Mouse (Mus musculus): ENCODE measurements around the gene Col12a1. TPM values are rescaled to one million over a fixed set of nuclear protein-coding genes. Genes with fewer than 3 reads are reported as not detected.

Col12a1 gene
- polyA plus RNA-seq (2012; rRNA removed), result 4.7 and 5.0 TPM in 2 replicates

- TF ChIP-seq CTCF (IDR thresholded peaks at IDR 0.05; ENCODE audit: control insufficient read depth, insufficient read depth, insufficient replicate concordance, low read depth, low read length), result no peak
- TF ChIP-seq POLR2A (IDR thresholded peaks at IDR 0.05; ENCODE audit: control insufficient read depth, low read depth, low read length), result no peak
- Histone ChIP-seq H3K36me3 (ENCODE audit: control insufficient read depth, insufficient read depth, low read length) (no peaks in the 10 kb centered on the region), H3K27ac (ENCODE audit: control insufficient read depth, insufficient read depth, low read depth, low read length) (no peak within 1 kb of the TSS), H3K4me1 (ENCODE audit: control insufficient read depth, insufficient read depth, low read length) (peaks cover 20% of the 10 kb centered on the region), H3K4me3 (ENCODE audit: control insufficient read depth, low read depth, low read length) (peak within 1 kb of the TSS; percentile 56), H3K27me3 (ENCODE audit: control insufficient read depth, insufficient read depth, low read length) (peaks cover 7% of the 10 kb centered on the region; the same call in 1 of the 2 replicates)
Measured at GRCm38 (mm10) chr9:79718481-79719370, at the start of gene Col12a1. Col12a1 (minus strand) TSS chr9:79718831.

DNA sequence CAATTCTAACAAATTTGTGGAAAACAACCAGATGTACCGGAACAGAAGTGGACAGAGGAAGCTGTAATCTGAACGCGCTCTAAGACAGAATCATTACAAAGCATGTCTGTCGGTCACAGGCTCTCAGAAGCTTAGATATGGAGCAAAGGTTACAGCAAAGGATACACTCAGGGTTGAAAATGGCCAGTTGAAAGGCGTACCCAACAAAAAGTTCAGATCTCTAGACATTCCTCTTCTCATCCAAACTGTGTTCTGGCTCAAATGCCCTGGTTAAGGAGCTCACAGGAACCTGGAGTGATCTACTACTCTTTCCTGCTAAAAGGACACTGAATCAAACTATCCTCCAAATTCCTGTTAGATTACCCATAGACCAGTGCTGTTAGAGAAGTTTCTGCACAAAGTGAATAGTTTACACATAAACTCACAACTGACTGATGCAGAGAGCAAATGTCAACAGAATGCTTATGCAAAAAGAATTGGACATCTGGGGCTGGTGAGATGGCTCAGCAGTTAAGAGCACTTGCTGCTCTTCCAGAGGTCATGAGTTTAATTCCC is 48.4 kb upstream of the Col12a1 start:
- H3K36me3 ChIP-seq (ENCODE audit: control insufficient read depth, insufficient read depth, low read length), result no peaks in the 10 kb centered on the region; the same call in 1 of the 2 replicates
- H3K27ac ChIP-seq (ENCODE audit: control insufficient read depth, insufficient read depth, low read depth, low read length), result no peak overlapping the region
- no peaks in the 10 kb centered on the region for H3K4me1 ChIP-seq (ENCODE audit: control insufficient read depth, insufficient read depth, low read length)
- H3K4me3 ChIP-seq (ENCODE audit: control insufficient read depth, low read depth, low read length), result no peak overlapping the region
- no peak for TF ChIP-seq POLR2A (IDR thresholded peaks at IDR 0.05; ENCODE audit: control insufficient read depth, low read depth, low read length)
- TF ChIP-seq CTCF (IDR thresholded peaks at IDR 0.05; ENCODE audit: control insufficient read depth, insufficient read depth, insufficient replicate concordance, low read depth, low read length), result no peak
- H3K27me3 ChIP-seq (ENCODE audit: control insufficient read depth, insufficient read depth, low read length), result no peaks in the 10 kb centered on the region

DNA sequence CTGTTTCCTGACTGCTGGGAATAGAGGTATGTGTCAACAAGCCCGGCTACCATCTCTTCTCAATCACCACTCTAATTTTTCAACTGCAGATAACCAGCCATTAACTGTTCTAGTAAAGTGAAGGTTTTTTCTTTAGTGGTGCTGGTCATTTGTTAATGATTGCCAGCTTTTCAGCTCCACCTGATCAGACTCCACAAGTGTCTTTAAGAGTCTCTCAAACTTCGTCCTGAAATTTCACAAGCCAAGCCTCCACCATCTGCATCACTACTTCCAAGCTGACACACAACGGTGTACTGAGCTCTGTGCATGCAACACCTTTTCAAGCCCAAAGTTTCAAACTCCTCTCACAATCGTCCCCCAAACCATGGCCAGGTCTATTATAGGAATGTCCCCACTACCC is 46.7 kb upstream of the Col12a1 start:
- Histone ChIP-seq H3K4me1 (ENCODE audit: control insufficient read depth, insufficient read depth, low read length) (no peaks in the 10 kb centered on the region), H3K27ac (ENCODE audit: control insufficient read depth, insufficient read depth, low read depth, low read length) (no peak overlapping the region)

GRCm38 (mm10) chr9:79762519-79762918 is 43.9 kb upstream of the Col12a1 start:
- TF ChIP-seq POLR2A (IDR thresholded peaks at IDR 0.05; ENCODE audit: control insufficient read depth, low read depth, low read length) (no peak), CTCF (IDR thresholded peaks at IDR 0.05; ENCODE audit: control insufficient read depth, insufficient read depth, insufficient replicate concordance, low read depth, low read length) (no peak)
- H3K4me1 ChIP-seq (ENCODE audit: control insufficient read depth, insufficient read depth, low read length), result no peaks in the 10 kb centered on the region
- H3K27ac ChIP-seq (ENCODE audit: control insufficient read depth, insufficient read depth, low read depth, low read length), result no peak overlapping the region
- H3K27me3 ChIP-seq (ENCODE audit: control insufficient read depth, insufficient read depth, low read length), result no peaks in the 10 kb centered on the region
- no peaks in the 10 kb centered on the region for H3K36me3 ChIP-seq (ENCODE audit: control insufficient read depth, insufficient read depth, low read length)
- H3K4me3 ChIP-seq (ENCODE audit: control insufficient read depth, low read depth, low read length), result no peak overlapping the region

More for the DNA sequence above, 46.7 kb upstream of the Col12a1 start:
- no peak for TF ChIP-seq CTCF (IDR thresholded peaks at IDR 0.05; ENCODE audit: control insufficient read depth, insufficient read depth, insufficient replicate concordance, low read depth, low read length)
- TF ChIP-seq POLR2A (IDR thresholded peaks at IDR 0.05; ENCODE audit: control insufficient read depth, low read depth, low read length), result no peak
- no peak overlapping the region for H3K4me3 ChIP-seq (ENCODE audit: control insufficient read depth, low read depth, low read length)
- H3K36me3 ChIP-seq (ENCODE audit: control insufficient read depth, insufficient read depth, low read length), result no peaks in the 10 kb centered on the region
- H3K27me3 ChIP-seq (ENCODE audit: control insufficient read depth, insufficient read depth, low read length), result no peaks in the 10 kb centered on the region

GRCm38 (mm10) chr9:79760076-79760475 is 41.4 kb upstream of the Col12a1 start:
- Histone ChIP-seq H3K27me3 (ENCODE audit: control insufficient read depth, insufficient read depth, low read length) (no peaks in the 10 kb centered on the region), H3K27ac (ENCODE audit: control insufficient read depth, insufficient read depth, low read depth, low read length) (peak overlapping the region; percentile 99), H3K4me1 (ENCODE audit: control insufficient read depth, insufficient read depth, low read length) (no peaks in the 10 kb centered on the region), H3K36me3 (ENCODE audit: control insufficient read depth, insufficient read depth, low read length) (no peaks in the 10 kb centered on the region), H3K4me3 (ENCODE audit: control insufficient read depth, low read depth, low read length) (peak overlapping the region; percentile 100)
- no peak for TF ChIP-seq CTCF (IDR thresholded peaks at IDR 0.05; ENCODE audit: control insufficient read depth, insufficient read depth, insufficient replicate concordance, low read depth, low read length)
- TF ChIP-seq POLR2A (IDR thresholded peaks at IDR 0.05; ENCODE audit: control insufficient read depth, low read depth, low read length), result no peak

DNA sequence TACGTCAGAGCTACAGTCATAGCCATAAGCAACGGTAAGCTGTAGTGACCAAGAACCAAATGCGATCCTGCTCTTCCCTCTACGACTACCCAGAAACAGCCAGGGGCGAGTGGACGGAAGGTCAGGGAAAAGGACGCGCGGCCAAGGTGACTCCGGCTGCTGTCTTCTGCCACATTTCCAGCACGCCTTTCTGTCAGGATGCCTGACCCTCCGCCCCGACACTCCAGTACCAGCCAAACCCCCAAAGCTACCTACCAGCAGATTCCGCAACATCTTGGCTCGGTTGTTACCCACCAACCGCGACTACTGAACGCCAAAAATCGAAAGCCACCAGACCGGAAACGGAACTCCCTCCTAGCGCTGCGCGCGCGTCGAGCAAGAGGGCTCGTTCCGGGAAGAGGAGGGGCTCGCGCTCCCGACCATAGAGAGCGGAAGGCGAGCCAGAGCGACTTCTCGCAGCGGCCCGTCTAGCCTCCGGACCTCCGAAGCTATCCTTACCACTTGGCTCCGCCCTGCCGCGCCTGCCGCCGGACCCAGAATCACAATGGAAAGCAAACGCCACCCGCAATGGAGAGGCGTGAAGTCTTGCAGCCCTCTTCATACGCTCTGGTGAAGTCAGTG is 40.9 kb upstream of the Col12a1 start, which contains the start of gene Cox7a2:
Gene Cox7a2, minus strand, starts transcription at position 494 of the 621 bp plus-strand sequence.
- H3K36me3 ChIP-seq (ENCODE audit: control insufficient read depth, insufficient read depth, low read length), result no peaks in the 10 kb centered on the region
- H3K27ac ChIP-seq (ENCODE audit: control insufficient read depth, insufficient read depth, low read depth, low read length), result peak within 1 kb of the TSS; percentile 99
- H3K27me3 ChIP-seq (ENCODE audit: control insufficient read depth, insufficient read depth, low read length), result no peaks in the 10 kb centered on the region
- TF ChIP-seq POLR2A (IDR thresholded peaks at IDR 0.05; ENCODE audit: control insufficient read depth, low read depth, low read length) (peak; percentile 89), CTCF (IDR thresholded peaks at IDR 0.05; ENCODE audit: control insufficient read depth, insufficient read depth, insufficient replicate concordance, low read depth, low read length) (no peak)
- peak within 1 kb of the TSS; percentile 100 for H3K4me3 ChIP-seq (ENCODE audit: control insufficient read depth, low read depth, low read length)
- H3K4me1 ChIP-seq (ENCODE audit: control insufficient read depth, insufficient read depth, low read length), result no peaks in the 10 kb centered on the region

DNA sequence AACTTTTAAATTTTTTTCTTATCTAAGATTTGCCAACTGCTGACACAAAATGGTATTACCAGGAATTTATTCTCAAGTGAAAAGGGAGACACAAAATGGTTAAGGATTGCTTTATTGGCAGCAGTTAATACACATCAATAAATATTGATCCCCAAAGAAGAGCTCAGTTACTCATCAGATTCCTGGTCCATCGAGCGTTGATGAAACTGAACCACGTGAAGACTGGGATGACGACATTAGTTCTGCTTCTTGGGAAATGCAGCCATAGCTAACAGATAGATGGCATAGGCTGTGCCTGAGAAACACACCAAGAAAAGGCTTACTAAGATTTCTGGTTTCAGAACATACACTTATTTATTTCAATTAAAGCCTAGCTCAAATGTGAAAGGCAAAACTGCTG is 36.7 kb upstream of the Col12a1 start:
- H3K4me1 ChIP-seq (ENCODE audit: control insufficient read depth, insufficient read depth, low read length), result no peaks in the 10 kb centered on the region
- no peaks in the 10 kb centered on the region for H3K27me3 ChIP-seq (ENCODE audit: control insufficient read depth, insufficient read depth, low read length)
- no peaks in the 10 kb centered on the region for H3K36me3 ChIP-seq (ENCODE audit: control insufficient read depth, insufficient read depth, low read length)
- TF ChIP-seq CTCF (IDR thresholded peaks at IDR 0.05; ENCODE audit: control insufficient read depth, insufficient read depth, insufficient replicate concordance, low read depth, low read length), result no peak
- TF ChIP-seq POLR2A (IDR thresholded peaks at IDR 0.05; ENCODE audit: control insufficient read depth, low read depth, low read length), result no peak
- no peak overlapping the region for H3K27ac ChIP-seq (ENCODE audit: control insufficient read depth, insufficient read depth, low read depth, low read length)
- H3K4me3 ChIP-seq (ENCODE audit: control insufficient read depth, low read depth, low read length), result no peak overlapping the region

All from testis, adult 2 months (tissue).